Comparison of ENCODE assay signal across 23 mouse cellular contexts in genomic region chr16:38168971-38169370, GRCm38 (mm10).
DNase-seq lines count a peak whose midpoint lies in the region; ATAC-seq and TF ChIP-seq lines count a peak whose summit lies in the region.
"Had no signal": no experiment of that assay in that cellular context is flagged by ENCODE, and none has a peak within 500 bp of the region (broad histone marks: within the 10 kb centered on the region; RNA-seq: fewer than 3 reads in every experiment).

No protein-coding gene starts in this region.

- DNase-seq in neural tube, embryonic 10.5 days (ENCODE audit: extremely low spot score, low spot score), result no peak
- DNase-seq in R1 (ENCODE audit: low read depth, low spot score), result peak; percentile 67
- DNase-seq in lung, postnatal 4 days, result no peak
- no peak for DNase-seq in midbrain, embryonic 11.5 days (ENCODE audit: low spot score, missing footprints)
- DNase-seq: adrenal gland, postnatal 10 days; adrenal gland, postnatal 36 days; cerebellum, adult 18-20 months; cerebellum, adult 9-10 months; cerebellum, postnatal 14 days; gastrocnemius, postnatal 14 days; heart, adult 11 months had no signal

- no peak overlapping the region for H3K4me3 ChIP-seq in intestine, postnatal 0 days (ENCODE audit: low read depth, low read length)
- no peak overlapping the region for H3K4me3 ChIP-seq in intestine, embryonic 15.5 days (replicated peaks)
- no peak overlapping the region for H3K4me3 ChIP-seq in neural tube, embryonic 13.5 days
- H3K4me3 ChIP-seq in neural tube, embryonic 15.5 days (replicated peaks), result no peak overlapping the region
- no peak overlapping the region for H3K4me3 ChIP-seq in midbrain, embryonic 11.5 days (ENCODE audit: low read depth, low read length)
- H3K4me3 ChIP-seq: forebrain, embryonic 10.5 days; forebrain, embryonic 13.5 days; hindbrain, embryonic 12.5 days; hindbrain, embryonic 15.5 days had no signal

- H3K4me2 ChIP-seq in intestine, postnatal 0 days (replicated peaks; ENCODE audit: low read depth), result no peak overlapping the region
- H3K4me2 ChIP-seq in intestine, embryonic 15.5 days (replicated peaks), result no peak overlapping the region
- no peak overlapping the region for H3K4me2 ChIP-seq in neural tube, embryonic 13.5 days
- H3K4me2 ChIP-seq in neural tube, embryonic 15.5 days, result no peak overlapping the region
- no peak overlapping the region for H3K4me2 ChIP-seq in midbrain, embryonic 11.5 days
- H3K4me2 ChIP-seq: forebrain, embryonic 13.5 days; heart, embryonic 11.5 days; hindbrain, embryonic 12.5 days; hindbrain, embryonic 15.5 days had no signal

- H3K27me3 ChIP-seq in intestine, postnatal 0 days (replicated peaks; ENCODE audit: control insufficient read depth, insufficient read depth, low read length), result no peaks in the 10 kb centered on the region
- no peaks in the 10 kb centered on the region for H3K27me3 ChIP-seq in intestine, embryonic 15.5 days (replicated peaks)
- H3K27me3 ChIP-seq in neural tube, embryonic 13.5 days, result no peaks in the 10 kb centered on the region
- H3K27me3 ChIP-seq in neural tube, embryonic 15.5 days (replicated peaks), result no peaks in the 10 kb centered on the region
- no peaks in the 10 kb centered on the region for H3K27me3 ChIP-seq in midbrain, embryonic 11.5 days (ENCODE audit: control insufficient read depth, insufficient read depth, low read length)
- H3K27me3 ChIP-seq: forebrain, embryonic 13.5 days; hindbrain, embryonic 12.5 days; hindbrain, embryonic 15.5 days; Patski had no signal

- no peak overlapping the region for H3K27ac ChIP-seq in intestine, postnatal 0 days (ENCODE audit: low read depth, low read length)
- H3K27ac ChIP-seq in intestine, embryonic 15.5 days, result no peak overlapping the region
- no peak overlapping the region for H3K27ac ChIP-seq in neural tube, embryonic 13.5 days (replicated peaks)
- H3K27ac ChIP-seq in neural tube, embryonic 15.5 days (replicated peaks), result no peak overlapping the region
- H3K27ac ChIP-seq in midbrain, embryonic 11.5 days (ENCODE audit: low read depth, low read length), result no peak overlapping the region
- H3K27ac ChIP-seq: forebrain, embryonic 10.5 days; forebrain, embryonic 13.5 days; hindbrain, embryonic 12.5 days; hindbrain, embryonic 15.5 days had no signal

- no peaks in the 10 kb centered on the region for H3K9me3 ChIP-seq in intestine, postnatal 0 days (ENCODE audit: control insufficient read depth)
- H3K9me3 ChIP-seq in intestine, embryonic 15.5 days, result no peaks in the 10 kb centered on the region
- H3K9me3 ChIP-seq in neural tube, embryonic 13.5 days, result no peaks in the 10 kb centered on the region
- H3K9me3 ChIP-seq in neural tube, embryonic 15.5 days (replicated peaks), result no peaks in the 10 kb centered on the region
- no peaks in the 10 kb centered on the region for H3K9me3 ChIP-seq in midbrain, embryonic 11.5 days (ENCODE audit: control insufficient read depth, low read length)
- H3K9me3 ChIP-seq: forebrain, embryonic 10.5 days; forebrain, embryonic 13.5 days; G1E; hindbrain, embryonic 12.5 days; hindbrain, embryonic 15.5 days had no signal

- WGBS in intestine, postnatal 0 days, result 95% methylated on average over 5 of the region's 5 CpGs
- whole genome bisulfite sequencing in intestine, embryonic 15.5 days, result 96% methylated on average over 5 of the region's 5 CpGs
- 88% methylated on average over 5 of the region's 5 CpGs for WGBS in neural tube, embryonic 13.5 days
- WGBS in neural tube, embryonic 15.5 days, result 82% methylated on average over 5 of the region's 5 CpGs
- WGBS in midbrain, embryonic 11.5 days, result 94% methylated on average over 5 of the region's 5 CpGs

- H3K36me3 ChIP-seq in intestine, postnatal 0 days (ENCODE audit: control insufficient read depth, insufficient read depth), result peaks cover 12% of the 10 kb centered on the region; the same call in 1 of the 2 replicates
- H3K36me3 ChIP-seq in intestine, embryonic 15.5 days, result no peaks in the 10 kb centered on the region; the same call in 1 of the 2 replicates
- H3K36me3 ChIP-seq in neural tube, embryonic 13.5 days, result peaks cover 13% of the 10 kb centered on the region
- peaks cover 10% of the 10 kb centered on the region; the same call in 1 of the 2 replicates for H3K36me3 ChIP-seq in neural tube, embryonic 15.5 days
- H3K36me3 ChIP-seq in midbrain, embryonic 11.5 days (ENCODE audit: control insufficient read depth, insufficient read depth, low read length), result no peaks in the 10 kb centered on the region

- no peak for ATAC-seq in intestine, postnatal 0 days
- ATAC-seq in intestine, embryonic 15.5 days, result no peak
- peak; percentile 45; the same call in 1 of the 2 replicates for ATAC-seq in neural tube, embryonic 13.5 days (ENCODE audit: low read depth)
- ATAC-seq in neural tube, embryonic 15.5 days (ENCODE audit: low FRiP score), result 0 out of 2 replicates have a peak, but pooled peaks have one; percentile 26
- ATAC-seq in midbrain, embryonic 11.5 days (ENCODE audit: low FRiP score), result no peak
- ATAC-seq: forebrain, embryonic 13.5 days; forebrain, embryonic 16.5 days; Patski had no signal

- TF ChIP-seq CTCF in intestine, postnatal 0 days (IDR thresholded peaks at IDR 0.05; ENCODE audit: low read depth), result 0 out of 2 replicates have a peak, but pooled peaks have one; percentile 5

- H3K9ac ChIP-seq in intestine, postnatal 0 days (ENCODE audit: low read depth, low read length), result no peak overlapping the region
- no peak overlapping the region for H3K9ac ChIP-seq in intestine, embryonic 15.5 days
- no peak overlapping the region for H3K9ac ChIP-seq in neural tube, embryonic 13.5 days
- H3K9ac ChIP-seq in neural tube, embryonic 15.5 days (replicated peaks), result no peak overlapping the region
- H3K9ac ChIP-seq in midbrain, embryonic 11.5 days (ENCODE audit: low read length), result no peak overlapping the region
- H3K9ac ChIP-seq: forebrain, embryonic 13.5 days; hindbrain, embryonic 12.5 days; hindbrain, embryonic 15.5 days had no signal

- H3K4me1 ChIP-seq in intestine, postnatal 0 days (replicated peaks; ENCODE audit: control insufficient read depth, insufficient read depth, low read length), result no peaks in the 10 kb centered on the region
- H3K4me1 ChIP-seq in intestine, embryonic 15.5 days (replicated peaks), result no peaks in the 10 kb centered on the region
- H3K4me1 ChIP-seq in neural tube, embryonic 13.5 days (replicated peaks), result peaks cover 10% of the 10 kb centered on the region
- no peaks in the 10 kb centered on the region for H3K4me1 ChIP-seq in neural tube, embryonic 15.5 days
- no peaks in the 10 kb centered on the region for H3K4me1 ChIP-seq in midbrain, embryonic 11.5 days (ENCODE audit: control insufficient read depth, insufficient read depth, low read length)
- H3K4me1 ChIP-seq: forebrain, embryonic 10.5 days; forebrain, embryonic 13.5 days; hindbrain, embryonic 12.5 days had no signal

Comparison
In these comparisons a context has a peak if more than half of its experiments do, and no peak if none do; other contexts are left out.
1. ATAC-seq: peak in neural tube, embryonic 13.5 days (single experiment) and neural tube, embryonic 15.5 days (single experiment); none in intestine, postnatal 0 days (single experiment), intestine, embryonic 15.5 days (single experiment) and midbrain, embryonic 11.5 days (single experiment).